Mouse (Mus musculus) forebrain, embryonic 15.5 days (tissue): ENCODE measurements around the gene Spice1. TPM values are rescaled to one million over a fixed set of nuclear protein-coding genes. Genes with fewer than 3 reads are reported as not detected.

Experiments
- ATAC-seq: fragments of 200-750 bp; cut with Nextera tagmentation; replicated peaks from 2 replicates; pipeline ENCODE4 v1.8.0; 2017; ENCODE audit warnings: mild to moderate bottlenecking, moderate TSS enrichment, moderate library complexity
- H3K27ac ChIP-seq: fragments of 300-500 bp; sonication (generic); replicated peaks from 2 replicates; pipeline ENCODE4 v1.5.1; 2015; ENCODE audit warnings: mild to moderate bottlenecking, inconsistent platforms
- H3K27me3 ChIP-seq: fragments of 300-500 bp; sonication (generic); 2 replicates; pipeline ENCODE4 v1.6.1; 2015; ENCODE audit warnings: inconsistent platforms
- H3K36me3 ChIP-seq: fragments of 300-500 bp; sonication (generic); 2 replicates; pipeline ENCODE4 v1.6.1; 2015; ENCODE audit warnings: mild to moderate bottlenecking, inconsistent platforms
- H3K4me1 ChIP-seq: fragments of 300-500 bp; sonication (generic); 2 replicates; pipeline ENCODE4 v1.6.1; 2015; ENCODE audit warnings: inconsistent platforms
- H3K4me2 ChIP-seq: fragments of 300-500 bp; sonication (generic); replicated peaks from 2 replicates; pipeline ENCODE4 v1.6.1; 2015; ENCODE audit warnings: mild to moderate bottlenecking, inconsistent platforms
- H3K4me3 ChIP-seq: fragments of 300-500 bp; sonication (generic); 2 replicates; pipeline ENCODE4 v1.5.1; 2015; ENCODE audit warnings: mild to moderate bottlenecking, inconsistent platforms
- H3K9ac ChIP-seq: fragments of 300-500 bp; sonication (generic); replicated peaks from 2 replicates; pipeline ENCODE4 v1.6.1; 2015; ENCODE audit warnings: mild to moderate bottlenecking, inconsistent platforms
- H3K9me3 ChIP-seq: fragments of 300-500 bp; sonication (generic); 2 replicates; pipeline ENCODE4 v1.6.1; 2016; ENCODE audit warnings: inconsistent platforms
- WGBS: fragments of 180-500 bp; shearing (Covaris S2); methylation state at CpG from one replicate; pipeline ENCODE4 v1.1.7; 2015; ENCODE audit warnings: mixed read lengths; 5-methylcytosine and 5-hydroxymethylcytosine counted together
- polyA plus RNA-seq: library from polyadenylated mRNA; unstranded; fragments of >200 nt; fragmentation: Nextera tagmentation; extraction: Ambion mirVana; gene quantifications from 2 replicates; pipeline ENCODE4 v1.2.1, GENCODE M21; 2015

The Spice1 gene
- polyA plus RNA-seq, 1 experiment from 2014 or later = 20.6 TPM

GRCm38 (mm10) chr16:44383549-44383948 is 36.6 kb downstream of the Spice1 start:
- Histone ChIP-seq H3K9me3 (no peaks in the 10 kb centered on the region), H3K4me2 (no peak overlapping the region), H3K27ac (no peak overlapping the region), H3K27me3 (no peaks in the 10 kb centered on the region), H3K9ac (no peak overlapping the region), H3K4me1 (peaks cover 12% of the 10 kb centered on the region), H3K36me3 (no peaks in the 10 kb centered on the region), H3K4me3 (no peak overlapping the region)
- peak; percentile 90 for ATAC-seq
- WGBS = 10% methylated on average over 2 of the region's 2 CpGs

GRCm38 (mm10) chr16:44384251-44384650 is 37.3 kb downstream of the Spice1 start:
- no peak overlapping the region for H3K27ac ChIP-seq
- peaks cover 2% of the 10 kb centered on the region; the same call in 1 of the 2 replicates for H3K36me3 ChIP-seq
- peaks cover 12% of the 10 kb centered on the region for H3K4me1 ChIP-seq
- H3K4me3 ChIP-seq = no peak overlapping the region
- no peak overlapping the region for H3K4me2 ChIP-seq
- WGBS = 74% methylated on average over 1 of the region's 1 CpGs
- H3K9me3 ChIP-seq = no peaks in the 10 kb centered on the region
- H3K9ac ChIP-seq = no peak overlapping the region
- no peak for ATAC-seq
- no peaks in the 10 kb centered on the region for H3K27me3 ChIP-seq

GRCm38 (mm10) chr16:44391877-44392548 is 45.1 kb downstream of the Spice1 start:
- no peak overlapping the region for H3K4me3 ChIP-seq
- WGBS = 37% methylated on average over 9 of the region's 9 CpGs

GRCm38 (mm10) chr16:44394577-44395243 is 47.8 kb downstream of the Spice1 start, which contains the start of gene Cfap44:
Cfap44 (plus strand) TSS chr16:44394796.
- H3K4me1 ChIP-seq = peaks cover 12% of the 10 kb centered on the region
- H3K27ac ChIP-seq = no peak within 1 kb of the TSS
- H3K9ac ChIP-seq = peak within 1 kb of the TSS; percentile 19; the same call in 1 of the 2 replicates
- no peaks in the 10 kb centered on the region; the same call in 1 of the 2 replicates for H3K36me3 ChIP-seq
- ATAC-seq = peak; percentile 93
- H3K4me2 ChIP-seq = peak within 1 kb of the TSS; percentile 56
- no peaks in the 10 kb centered on the region for H3K9me3 ChIP-seq
- under 1% methylated on average over 17 of the region's 17 CpGs for WGBS
- no peaks in the 10 kb centered on the region for H3K27me3 ChIP-seq
- peak within 1 kb of the TSS; percentile 38 for H3K4me3 ChIP-seq

More at GRCm38 (mm10) chr16:44391877-44392548, 45.1 kb downstream of the Spice1 start:
- Histone ChIP-seq H3K27ac (no peak overlapping the region), H3K9me3 (no peaks in the 10 kb centered on the region), H3K4me2 (no peak overlapping the region), H3K4me1 (peaks cover 12% of the 10 kb centered on the region), H3K27me3 (no peaks in the 10 kb centered on the region), H3K9ac (no peak overlapping the region), H3K36me3 (peaks cover 2% of the 10 kb centered on the region; the same call in 1 of the 2 replicates)
- ATAC-seq = 0 out of 2 replicates have a peak, but pooled peaks have one; percentile 18

GRCm38 (mm10) chr16:44404933-44405332 is 58.0 kb downstream of the Spice1 start:
- Histone ChIP-seq H3K4me3 (no peak overlapping the region), H3K4me1 (no peaks in the 10 kb centered on the region), H3K36me3 (no peaks in the 10 kb centered on the region), H3K9me3 (no peaks in the 10 kb centered on the region), H3K9ac (no peak overlapping the region), H3K4me2 (no peak overlapping the region), H3K27ac (no peak overlapping the region), H3K27me3 (no peaks in the 10 kb centered on the region)
- 95% methylated on average over 5 of the region's 5 CpGs for WGBS
- ATAC-seq = no peak

GRCm38 (mm10) chr16:44407211-44407610 is 60.3 kb downstream of the Spice1 start:
- H3K4me2 ChIP-seq = no peak overlapping the region
- H3K4me3 ChIP-seq = no peak overlapping the region
- H3K9me3 ChIP-seq = no peaks in the 10 kb centered on the region
- H3K4me1 ChIP-seq = no peaks in the 10 kb centered on the region
- H3K9ac ChIP-seq = no peak overlapping the region
- H3K27ac ChIP-seq = no peak overlapping the region
- no peak for ATAC-seq
- H3K27me3 ChIP-seq = no peaks in the 10 kb centered on the region
- no peaks in the 10 kb centered on the region for H3K36me3 ChIP-seq
- 93% methylated on average over 5 of the region's 5 CpGs for WGBS

GRCm38 (mm10) chr16:44408290-44408689 is 61.4 kb downstream of the Spice1 start:
- H3K9ac ChIP-seq = no peak overlapping the region
- H3K4me3 ChIP-seq = no peak overlapping the region
- WGBS = 86% methylated on average over 2 of the region's 2 CpGs
- H3K36me3 ChIP-seq = no peaks in the 10 kb centered on the region
- H3K9me3 ChIP-seq = no peaks in the 10 kb centered on the region
- H3K27ac ChIP-seq = no peak overlapping the region
- no peaks in the 10 kb centered on the region for H3K27me3 ChIP-seq
- ATAC-seq = no peak
- H3K4me1 ChIP-seq = no peaks in the 10 kb centered on the region
- H3K4me2 ChIP-seq = no peak overlapping the region

- H3K4me2 ChIP-seq = no peak overlapping the region
These were observed 63.3 kb downstream of the Spice1 start for GRCm38 (mm10) chr16:44410176-44410575.

GRCm38 (mm10) chr16:44417596-44417995 is 70.7 kb downstream of the Spice1 start:
- no peak for ATAC-seq
- no peak overlapping the region for H3K27ac ChIP-seq
- no peak overlapping the region for H3K9ac ChIP-seq
- H3K36me3 ChIP-seq = no peaks in the 10 kb centered on the region
- no peak overlapping the region for H3K4me2 ChIP-seq
- 68% methylated on average over 8 of the region's 8 CpGs for WGBS
- H3K27me3 ChIP-seq = no peaks in the 10 kb centered on the region
- no peaks in the 10 kb centered on the region for H3K4me1 ChIP-seq
- H3K4me3 ChIP-seq = no peak overlapping the region
- H3K9me3 ChIP-seq = no peaks in the 10 kb centered on the region

More at GRCm38 (mm10) chr16:44410176-44410575, 63.3 kb downstream of the Spice1 start:
- no peak overlapping the region for H3K27ac ChIP-seq
- H3K4me1 ChIP-seq = no peaks in the 10 kb centered on the region
- 49% methylated on average over 6 of the region's 6 CpGs for WGBS
- ATAC-seq = no peak
- H3K27me3 ChIP-seq = no peaks in the 10 kb centered on the region
- H3K9ac ChIP-seq = no peak overlapping the region
- H3K36me3 ChIP-seq = no peaks in the 10 kb centered on the region
- H3K4me3 ChIP-seq = no peak overlapping the region
- no peaks in the 10 kb centered on the region for H3K9me3 ChIP-seq

- H3K27ac ChIP-seq = no peak overlapping the region
- H3K4me2 ChIP-seq = no peak overlapping the region
- H3K27me3 ChIP-seq = no peaks in the 10 kb centered on the region
- 89% methylated on average over 8 of the region's 8 CpGs for WGBS
- peaks cover 3% of the 10 kb centered on the region; the same call in 1 of the 2 replicates for H3K4me1 ChIP-seq
- H3K9me3 ChIP-seq = no peaks in the 10 kb centered on the region
- no peak overlapping the region for H3K4me3 ChIP-seq
- H3K9ac ChIP-seq = no peak overlapping the region
- no peaks in the 10 kb centered on the region for H3K36me3 ChIP-seq
- ATAC-seq = no peak
These were observed 74.8 kb downstream of the Spice1 start for GRCm38 (mm10) chr16:44421735-44422134.

- Histone ChIP-seq H3K36me3 (no peaks in the 10 kb centered on the region), H3K27ac (no peak overlapping the region), H3K4me2 (no peak overlapping the region), H3K9ac (no peak overlapping the region), H3K4me1 (peaks cover 3% of the 10 kb centered on the region; the same call in 1 of the 2 replicates), H3K4me3 (no peak overlapping the region), H3K9me3 (no peaks in the 10 kb centered on the region), H3K27me3 (no peaks in the 10 kb centered on the region)
- 0 out of 2 replicates have a peak, but pooled peaks have one; percentile 60 for ATAC-seq
- WGBS = 33% methylated on average over 3 of the region's 3 CpGs
These were observed 76.6 kb downstream of the Spice1 start for GRCm38 (mm10) chr16:44423499-44423898.

- Histone ChIP-seq H3K27ac (no peak overlapping the region), H3K36me3 (no peaks in the 10 kb centered on the region), H3K9ac (no peak overlapping the region), H3K4me2 (no peak overlapping the region), H3K27me3 (no peaks in the 10 kb centered on the region), H3K4me1 (no peaks in the 10 kb centered on the region), H3K4me3 (no peak overlapping the region), H3K9me3 (no peaks in the 10 kb centered on the region)
- no peak for ATAC-seq
- 78% methylated on average over 5 of the region's 5 CpGs for WGBS
These were observed 81.5 kb downstream of the Spice1 start for GRCm38 (mm10) chr16:44428456-44428855.
